In the genomic region with DNA sequence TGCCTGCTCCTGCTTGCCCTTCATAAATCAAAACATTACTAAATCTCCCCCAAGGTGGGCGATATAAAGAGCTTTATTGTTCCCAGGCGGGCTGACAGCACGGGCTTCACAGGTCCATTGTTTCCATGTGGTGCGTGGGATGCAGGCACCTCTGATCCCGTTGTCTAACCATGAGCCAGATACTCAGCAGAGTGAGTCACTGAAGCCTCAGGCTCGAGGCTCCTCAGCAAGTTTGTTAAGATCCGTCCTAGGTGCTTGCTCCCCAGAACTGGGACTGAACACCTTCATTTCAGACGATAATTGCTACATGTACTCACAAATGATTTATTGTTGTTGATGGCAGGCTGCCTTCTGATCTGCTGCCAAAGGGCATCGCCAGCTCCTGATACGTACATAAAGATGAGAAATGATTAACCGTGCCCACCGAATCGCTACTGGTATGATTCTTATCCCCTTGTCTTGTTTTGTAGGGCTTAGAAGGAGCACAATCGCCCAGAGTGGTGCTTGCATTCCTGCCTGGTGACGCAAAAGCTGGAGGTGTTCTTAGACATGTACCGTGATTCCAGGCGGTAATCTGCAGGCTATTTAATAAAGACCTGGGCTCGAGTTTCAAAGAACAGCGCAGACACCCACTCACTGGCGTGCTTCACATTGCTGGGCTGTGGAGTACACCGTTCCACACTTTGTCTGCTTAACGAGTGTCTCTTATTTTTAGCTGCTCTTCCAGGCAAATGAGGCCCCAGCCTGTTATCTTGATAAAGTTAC, we compare ENCODE assay signal across 8 mouse cellular contexts.
DNase-seq lines count a peak whose midpoint lies in the region; ATAC-seq and TF ChIP-seq lines count a peak whose summit lies in the region.

No protein-coding gene starts in this region.

- H3K9ac ChIP-seq in intestine, postnatal 0 days (ENCODE audit: low read depth, low read length) = no peak overlapping the region
- no peak overlapping the region for H3K9ac ChIP-seq in midbrain, embryonic 16.5 days (ENCODE audit: low read depth, low read length)

- peak; percentile 39 for DNase-seq in urinary bladder, postnatal 14 days (ENCODE audit: low spot score)
- DNase-seq in urinary bladder, adult 2 months (ENCODE audit: low spot score) = no peak
- peak; percentile 65 for DNase-seq in lung, adult 2 months
- DNase-seq in thymus, adult 18-20 months = no peak
- DNase-seq in cerebellum, postnatal 14 days = no peak

- no peak for TF ChIP-seq POLR2A in lung, adult 2 months (IDR thresholded peaks at IDR 0.05; ENCODE audit: borderline replicate concordance, extremely low read depth, low read depth, low read length)

- no peaks in the 10 kb centered on the region for H3K9me3 ChIP-seq in intestine, postnatal 0 days (ENCODE audit: control insufficient read depth)
- no peaks in the 10 kb centered on the region for H3K9me3 ChIP-seq in midbrain, embryonic 16.5 days (replicated peaks; ENCODE audit: control insufficient read depth, low read length, poor library complexity, severe bottlenecking)

- H3K4me1 ChIP-seq in intestine, postnatal 0 days (replicated peaks; ENCODE audit: control insufficient read depth, insufficient read depth, low read length) = 0 out of 2 replicates have a peak, but pooled peaks cover 5% of the 10 kb centered on the region
- H3K4me1 ChIP-seq in lung, adult 2 months (ENCODE audit: control insufficient read depth, insufficient read depth, low read length) = no peaks in the 10 kb centered on the region; the same call in 1 of the 2 replicates
- no peaks in the 10 kb centered on the region for H3K4me1 ChIP-seq in midbrain, embryonic 16.5 days (ENCODE audit: control insufficient read depth, insufficient read depth, low read length)

- H3K27ac ChIP-seq in intestine, postnatal 0 days (ENCODE audit: low read depth, low read length) = no peak overlapping the region
- H3K27ac ChIP-seq in midbrain, embryonic 16.5 days (ENCODE audit: low read length) = no peak overlapping the region

- ATAC-seq in intestine, postnatal 0 days = no peak
- no peak for ATAC-seq in monocyte, adult 5-6 weeks (replicated peaks; ENCODE audit: insufficient number of reproducible peaks, low FRiP score, low TSS enrichment, poor library complexity, severe bottlenecking)
- ATAC-seq in midbrain, embryonic 16.5 days = no peak

- H3K36me3 ChIP-seq in intestine, postnatal 0 days (ENCODE audit: control insufficient read depth, insufficient read depth) = no peaks in the 10 kb centered on the region
- H3K36me3 ChIP-seq in midbrain, embryonic 16.5 days (ENCODE audit: control insufficient read depth, insufficient read depth, low read length) = no peaks in the 10 kb centered on the region

- TF ChIP-seq CTCF in intestine, postnatal 0 days (IDR thresholded peaks at IDR 0.05; ENCODE audit: low read depth) = no peak
- TF ChIP-seq CTCF in lung, adult 2 months (IDR thresholded peaks at IDR 0.05; ENCODE audit: insufficient read depth, low read length) = no peak

- H3K27me3 ChIP-seq in intestine, postnatal 0 days (replicated peaks; ENCODE audit: control insufficient read depth, insufficient read depth, low read length) = no peaks in the 10 kb centered on the region
- no peaks in the 10 kb centered on the region for H3K27me3 ChIP-seq in midbrain, embryonic 16.5 days (ENCODE audit: control insufficient read depth, insufficient read depth, low read depth, low read length)

- H3K4me3 ChIP-seq in intestine, postnatal 0 days (ENCODE audit: low read depth, low read length) = no peak overlapping the region
- H3K4me3 ChIP-seq in lung, adult 2 months (replicated peaks; ENCODE audit: extremely low read depth, low read depth, low read length) = peak overlapping the region; percentile 6
- no peak overlapping the region for H3K4me3 ChIP-seq in midbrain, embryonic 16.5 days (ENCODE audit: low read depth, low read length)

- H3K4me2 ChIP-seq in intestine, postnatal 0 days (replicated peaks; ENCODE audit: low read depth) = peak overlapping the region; percentile 41
- H3K4me2 ChIP-seq in midbrain, embryonic 16.5 days (ENCODE audit: low read length) = no peak overlapping the region

- 32% methylated on average over 22 of the region's 22 CpGs for WGBS in intestine, postnatal 0 days
- WGBS in lung, adult 2 months = 47% methylated on average over 22 of the region's 22 CpGs
- 53% methylated on average over 22 of the region's 22 CpGs for WGBS in midbrain, embryonic 16.5 days

Comparison
In these comparisons a context has a peak if more than half of its experiments do, and no peak if none do; other contexts are left out.
1. DNase-seq: peak in urinary bladder, postnatal 14 days (single experiment) and lung, adult 2 months (single experiment); none in urinary bladder, adult 2 months (single experiment), thymus, adult 18-20 months (0 of 2) and cerebellum, postnatal 14 days (0 of 2).